Mouse (Mus musculus) T-helper 1 cell (primary cell): ENCODE data around the gene Apbb2.

Experiments used
- in situ Hi-C: fragments of 300-600 bp; cut with MboI, MseI; formaldehyde crosslinking; loops from one replicate; pipeline ENCODE4 v1.15.1; 2025; ENCODE audit warnings: high pct_unique_total_duplicates

The Apbb2 gene

DNA sequence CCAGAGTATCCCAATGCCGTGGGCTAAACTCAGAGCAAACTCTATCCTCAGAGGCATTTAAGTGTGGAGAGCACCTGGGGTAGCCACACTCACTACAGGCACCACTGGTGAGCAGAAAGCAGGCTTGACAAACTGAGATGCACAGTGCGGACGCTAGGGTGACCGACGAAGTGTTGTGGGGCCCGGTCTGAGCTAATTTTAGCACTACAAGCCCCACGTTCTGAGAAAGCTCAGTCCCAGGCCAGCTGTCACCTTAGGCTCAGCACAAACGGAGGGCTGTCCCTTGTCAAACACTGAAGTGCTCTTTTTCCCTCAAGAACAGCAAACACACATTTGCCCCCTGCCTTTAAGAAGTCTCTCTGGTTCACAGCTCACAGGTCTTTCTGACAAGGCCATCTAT lies 201.3 kb downstream of the Apbb2 start:
- in situ Hi-C loops, result no loop called here

DNA sequence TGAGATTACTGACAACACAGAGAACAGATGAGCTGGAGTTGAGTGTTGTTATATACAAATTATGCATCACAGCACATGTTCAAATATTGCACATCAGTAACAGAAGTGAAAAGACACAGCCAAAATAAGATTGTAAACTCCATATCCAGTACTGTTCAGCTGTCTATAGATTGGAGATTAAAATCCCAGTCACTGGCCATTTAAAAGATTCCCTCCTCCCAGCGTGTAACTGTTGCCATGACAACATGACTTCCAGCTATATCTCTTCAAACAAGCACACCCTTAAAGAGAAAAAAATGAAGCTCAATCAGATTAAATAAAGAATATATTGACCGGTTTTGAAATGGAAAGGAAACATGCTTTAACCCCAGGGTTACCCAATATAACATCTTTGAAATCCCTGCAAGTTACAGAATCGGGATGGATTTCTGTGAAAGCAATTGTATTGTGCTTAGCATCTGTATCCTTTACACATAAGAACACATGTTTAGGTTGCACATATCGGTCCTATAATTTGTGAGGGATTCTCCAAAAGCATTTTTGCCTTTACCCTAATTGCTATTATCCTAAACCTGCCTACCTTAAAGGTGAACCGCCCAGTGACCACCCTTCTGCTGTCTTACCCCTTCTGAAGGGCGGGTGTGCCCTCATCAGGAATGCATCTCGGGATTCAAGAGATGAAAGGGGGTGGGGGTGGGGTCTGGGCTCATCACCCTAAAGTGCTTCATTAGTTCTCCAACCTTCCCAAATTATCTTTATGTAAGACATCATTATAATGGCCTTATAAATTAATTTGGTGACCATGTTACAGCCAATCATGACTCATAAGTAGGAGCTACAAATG lies 202.7 kb downstream of the Apbb2 start:
- in situ Hi-C loops, result no loop called here

GRCm38 (mm10) chr5:66415033-66415697 lies 203.4 kb downstream of the Apbb2 start:
- in situ Hi-C loops, result no loop called here

DNA sequence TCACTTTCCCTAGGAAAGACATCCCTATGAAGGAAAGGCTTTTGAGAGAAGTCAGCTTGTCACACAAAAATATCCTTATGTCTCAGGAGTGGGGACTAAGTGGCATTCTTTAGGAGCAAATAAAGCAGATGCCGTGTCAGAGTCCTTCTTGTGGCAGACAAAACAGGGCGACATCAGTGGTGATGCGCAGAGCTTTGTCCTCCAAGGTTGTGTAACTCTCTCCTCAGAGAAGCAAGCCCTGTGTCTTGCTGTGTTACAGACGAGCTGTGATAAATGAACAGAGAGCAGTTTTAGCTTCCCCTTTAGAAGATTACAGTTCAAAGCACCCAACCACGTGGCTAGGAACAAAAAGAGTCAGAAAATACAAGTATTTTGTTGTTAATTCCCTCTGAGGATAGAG lies 205.2 kb downstream of the Apbb2 start:
- in situ Hi-C loops, result no loop called here

DNA sequence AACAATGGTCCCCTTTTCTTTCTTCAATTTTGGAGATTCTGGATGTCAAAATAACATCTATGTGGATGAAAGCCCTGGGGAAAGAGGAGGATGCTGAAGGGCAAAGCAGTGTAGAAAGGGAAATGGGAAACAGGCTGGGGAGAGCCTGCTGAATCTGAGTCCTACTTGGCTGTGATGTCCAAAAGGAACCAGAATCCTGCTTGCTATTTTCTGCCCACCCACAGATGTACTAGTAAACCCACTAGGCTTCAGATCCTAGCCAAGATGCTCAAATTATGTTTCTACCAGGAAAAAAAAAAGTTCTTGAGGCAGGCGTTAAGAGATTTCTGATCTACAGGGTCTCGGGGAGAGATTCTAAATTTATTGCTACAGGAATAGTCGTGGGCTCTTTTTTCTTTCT lies 205.8 kb downstream of the Apbb2 start:
- in situ Hi-C loops, result no loop called here

DNA sequence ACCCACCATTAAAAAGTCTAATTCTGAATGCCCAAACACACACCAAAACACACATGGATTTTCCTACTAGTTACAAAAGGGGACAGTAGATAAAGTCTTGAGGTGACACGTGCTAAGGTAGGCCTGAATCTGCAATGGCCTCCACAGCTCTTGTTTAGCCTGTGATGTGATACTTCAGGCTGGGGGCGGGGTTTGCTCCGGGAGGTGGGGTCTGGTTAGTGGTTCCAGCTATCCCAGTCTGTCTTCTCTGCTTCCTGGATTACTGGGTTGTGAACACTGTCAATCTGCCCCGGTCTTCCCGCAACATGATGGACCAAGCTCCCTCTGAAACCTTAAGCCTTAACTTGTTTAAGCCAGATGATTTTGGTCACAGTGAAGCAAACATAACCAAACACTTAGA lies 210.0 kb downstream of the Apbb2 start:
- in situ Hi-C loops, result no loop called here

DNA sequence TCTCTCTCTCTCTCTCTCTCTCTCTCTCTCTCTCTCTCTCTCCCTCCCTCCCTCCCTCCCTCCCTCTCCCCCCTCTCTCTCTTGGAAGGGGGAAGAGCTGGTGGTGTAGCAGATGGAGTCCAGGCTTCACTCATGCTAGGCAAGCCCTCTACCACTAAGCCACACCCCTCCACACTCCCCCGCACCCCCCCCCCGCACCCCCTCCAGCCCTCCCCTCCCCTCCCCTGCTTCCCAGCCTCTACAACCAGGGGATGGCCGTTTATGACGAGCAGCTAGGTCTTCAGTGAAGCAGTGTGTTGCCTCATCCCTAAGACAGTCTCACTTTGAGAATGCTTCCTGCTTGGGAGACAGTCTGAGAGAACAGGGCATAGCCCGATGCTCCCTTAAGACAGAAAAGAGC lies 210.6 kb downstream of the Apbb2 start:
- in situ Hi-C loops, result no loop called here

GRCm38 (mm10) chr5:66406431-66406830 lies 212.2 kb downstream of the Apbb2 start:
- in situ Hi-C loops, result no loop called here

DNA sequence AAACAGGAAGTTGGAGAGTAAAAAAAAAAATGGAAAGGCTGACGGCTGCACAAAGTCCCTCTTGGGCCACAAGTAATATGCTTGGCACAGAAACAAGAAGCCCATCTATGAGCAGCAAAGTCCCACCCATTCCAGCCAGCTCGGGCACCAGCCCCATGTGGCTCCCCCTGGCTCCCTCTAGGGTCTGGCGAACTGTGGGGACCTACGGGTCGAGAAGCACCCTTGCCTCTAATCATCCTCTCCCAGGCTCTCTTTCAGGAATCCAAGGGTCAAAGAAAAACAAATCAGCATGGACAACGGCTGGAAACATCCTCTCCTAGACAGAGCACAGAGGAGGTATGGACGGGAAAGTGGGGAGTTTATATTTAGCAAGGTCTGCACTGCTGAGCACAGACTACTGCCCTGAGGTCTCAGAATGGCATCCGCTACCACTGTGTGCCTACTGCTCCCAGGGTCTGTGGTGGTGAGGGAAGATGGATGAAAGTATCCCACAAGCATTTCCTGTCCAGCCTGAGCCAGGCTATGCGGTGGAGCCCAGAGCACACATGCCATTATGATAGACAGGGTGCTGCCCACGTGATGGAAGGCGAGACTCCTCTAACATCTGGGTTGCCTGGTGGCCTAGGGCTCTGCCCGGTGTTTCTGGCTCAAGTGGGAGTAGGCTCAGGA lies 212.7 kb downstream of the Apbb2 start:
- in situ Hi-C loops, result no loop called here

- in situ Hi-C loops, result no loop called here
Measured at GRCm38 (mm10) chr5:66405305-66405704, 213.3 kb downstream of the Apbb2 start.

DNA sequence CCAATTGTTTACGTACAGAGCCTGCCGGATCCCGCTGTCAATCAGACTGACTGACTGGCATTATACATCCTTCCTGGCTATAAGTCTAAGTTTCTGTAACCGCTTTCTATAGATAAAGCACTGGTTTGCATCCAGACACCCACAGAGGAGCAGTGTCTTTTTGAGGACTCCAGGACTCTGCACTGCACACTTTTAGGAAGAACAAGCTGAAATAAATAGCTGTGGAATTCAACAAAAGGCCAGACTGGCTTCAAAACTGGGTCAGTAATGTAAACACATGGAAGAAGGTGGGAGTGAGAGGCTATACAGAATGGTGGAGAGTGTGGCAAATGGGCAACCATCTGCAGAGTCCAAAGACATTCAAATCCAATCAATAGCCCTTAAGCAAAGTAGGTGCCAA lies 218.0 kb downstream of the Apbb2 start:
- in situ Hi-C loops, result no loop called here

DNA sequence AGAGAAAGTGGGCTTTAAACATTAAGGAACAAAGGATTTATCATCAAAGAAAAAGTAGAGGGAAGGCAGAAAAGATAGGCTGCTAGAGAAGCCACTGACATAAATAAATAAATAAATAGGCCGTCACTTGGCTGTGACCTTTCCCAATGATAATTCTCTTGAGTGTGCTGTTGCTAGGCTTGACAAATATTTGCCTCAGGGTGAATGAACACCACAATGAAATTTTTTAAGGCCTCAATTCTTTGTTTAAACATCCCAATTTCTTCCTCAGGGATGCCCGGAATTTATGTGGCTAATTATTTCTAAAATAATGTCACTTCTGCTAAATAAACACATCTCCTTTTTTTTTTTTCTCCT lies 219.3 kb downstream of the Apbb2 start:
- in situ Hi-C loops, result no loop called here

GRCm38 (mm10) chr5:66398530-66399263 lies 219.9 kb downstream of the Apbb2 start:
- in situ Hi-C loops, result no loop called here

DNA sequence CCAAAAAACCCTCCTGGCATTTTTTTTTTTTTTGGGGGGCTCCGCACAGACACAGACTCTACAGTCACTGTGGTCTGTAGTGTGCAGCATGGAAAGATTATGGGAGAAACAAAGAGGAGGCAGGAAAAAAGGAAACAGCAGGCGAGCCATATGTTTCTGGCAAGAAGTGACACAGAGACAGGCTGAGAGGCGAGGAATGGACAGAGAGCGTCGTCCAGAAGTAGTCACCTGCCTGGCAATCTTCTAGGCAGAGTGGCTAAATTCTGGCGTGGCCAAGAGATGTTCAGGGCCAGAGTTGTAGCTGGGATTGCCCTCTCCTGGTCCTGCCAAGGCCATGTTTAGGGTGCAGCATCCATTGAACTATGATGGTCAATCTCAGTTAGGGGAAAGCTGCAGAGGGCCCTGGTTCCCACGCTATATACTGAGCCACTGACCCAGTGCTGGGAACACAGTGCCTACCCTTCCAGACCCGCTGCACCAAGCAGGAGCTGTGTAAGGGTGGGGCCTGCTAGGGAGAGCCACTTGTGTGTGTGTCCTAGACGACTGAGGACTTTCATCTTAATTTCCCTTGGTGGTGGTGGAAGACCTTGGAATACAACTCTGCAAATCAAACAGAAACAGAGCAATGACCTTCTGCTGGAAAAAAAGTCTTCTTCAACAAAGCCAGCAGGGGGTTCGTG lies 224.7 kb downstream of the Apbb2 start:
- in situ Hi-C loops, result no loop called here

- in situ Hi-C loops, result no loop called here
Measured at GRCm38 (mm10) chr5:66392861-66393529, 225.6 kb downstream of the Apbb2 start.

DNA sequence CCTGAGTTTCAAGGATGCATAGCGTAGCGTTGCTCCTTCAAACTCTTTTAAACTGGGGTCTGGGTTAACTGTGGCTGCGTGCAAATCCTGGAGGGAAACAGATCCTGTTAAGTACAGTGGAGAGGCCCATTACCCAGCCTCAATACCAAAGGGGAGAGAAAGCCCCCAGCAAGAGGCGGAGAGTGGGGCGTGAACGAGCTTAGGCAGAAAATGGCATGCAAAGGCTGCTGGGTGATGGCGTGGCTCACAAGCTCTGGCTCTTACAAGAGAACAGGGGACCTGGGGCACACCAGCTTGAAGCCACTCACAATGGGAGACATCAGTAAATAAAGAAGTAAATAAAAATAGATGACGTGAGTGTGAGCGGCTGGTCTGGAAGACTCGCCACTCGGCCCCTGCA lies 226.8 kb downstream of the Apbb2 start:
- in situ Hi-C loops, result no loop called here

- in situ Hi-C loops, result no loop called here
Measured at GRCm38 (mm10) chr5:66391299-66391698, 227.3 kb downstream of the Apbb2 start.

- in situ Hi-C loops, result no loop called here
Measured at GRCm38 (mm10) chr5:66390567-66390966, 228.0 kb downstream of the Apbb2 start.

DNA sequence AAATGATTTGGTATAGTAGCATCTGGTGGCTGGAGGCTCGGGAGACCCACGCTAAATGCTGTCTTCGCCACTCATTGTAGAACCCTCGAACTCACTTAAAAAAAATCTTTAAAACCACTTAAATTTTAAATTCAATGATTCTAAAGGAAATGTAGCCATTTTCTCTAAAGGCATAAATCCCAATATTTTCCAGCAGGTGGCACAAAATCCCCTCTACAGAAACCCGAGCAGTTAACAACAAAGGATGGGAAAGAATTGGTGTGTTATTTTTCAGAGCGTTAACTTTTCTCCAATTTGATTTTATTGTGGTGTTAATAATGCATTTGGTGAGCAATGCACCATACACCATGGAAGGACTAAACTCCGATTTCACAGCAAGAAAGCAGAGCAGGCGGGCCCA lies 231.1 kb downstream of the Apbb2 start:
- in situ Hi-C loops, result loop anchor here (10.0 kb wide), 1 partner anchor 1547 kb away; no protein-coding TSS in a partner anchor

DNA sequence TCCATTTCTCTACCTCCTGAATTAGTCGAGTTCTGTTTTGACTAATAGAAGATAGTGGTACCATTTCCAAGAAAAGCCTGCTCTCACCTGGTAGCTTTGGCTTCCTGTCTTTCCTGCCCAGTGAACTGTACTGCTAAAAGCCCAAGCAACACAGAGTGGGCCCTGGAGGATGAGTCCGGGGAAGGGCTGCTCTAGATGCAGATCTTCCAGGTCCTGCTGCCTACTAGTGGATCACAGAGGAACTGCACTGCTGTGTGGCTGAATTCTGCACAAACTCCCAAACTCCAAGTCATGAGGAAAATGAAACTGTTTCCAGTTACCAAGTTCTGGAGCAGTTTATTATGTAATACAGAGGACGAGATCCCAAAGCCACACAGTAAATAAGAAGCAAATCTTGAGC lies 232.9 kb downstream of the Apbb2 start:
- in situ Hi-C loops, result loop anchor here (10.0 kb wide), 1 partner anchor 1549 kb away; no protein-coding TSS in a partner anchor
